Mouse (Mus musculus) stomach, postnatal 0 days (tissue): Measurements from ENCODE around the gene Xrra1.

Source experiments
- CTCF ChIP-seq: IDR thresholded peaks from 2 replicates; pipeline ENCODE4 v1.5.1; 2016; ENCODE audit warnings: antibody characterized with exemption, low read depth, mild to moderate bottlenecking, moderate library complexity
- EP300 ChIP-seq: optimal IDR thresholded peaks from 2 replicates; pipeline ENCODE3; 2016; ENCODE audit warnings: antibody characterized with exemption

DNA sequence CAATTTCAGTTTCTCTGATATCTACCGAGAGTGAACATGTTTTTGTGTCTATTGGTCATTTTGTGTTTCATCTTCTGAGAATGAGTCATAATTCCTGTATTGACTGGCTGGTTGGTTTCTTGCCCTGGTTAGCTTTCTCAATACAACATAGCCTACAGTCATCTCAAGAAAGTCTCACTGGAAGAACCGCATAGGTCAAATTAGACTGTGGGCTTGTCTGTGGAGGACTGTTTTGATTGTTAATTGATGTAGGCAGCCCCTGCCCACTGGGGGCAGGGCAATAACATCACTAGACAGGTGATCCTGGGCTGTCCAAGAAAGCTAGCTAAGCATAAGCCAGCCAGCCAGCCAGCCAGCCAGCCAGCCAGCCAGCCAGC lies 25.1 kb upstream of the Xrra1 start:
- TF ChIP-seq CTCF, result no peak
- no peak for TF ChIP-seq EP300
